Comparison of ENCODE assay signal across 22 mouse cellular contexts in genomic region chr17:84603709-84604420, GRCm38 (mm10). TPM values are rescaled to one million over a fixed set of nuclear protein-coding genes. Genes with fewer than 3 reads are reported as not detected.
DNase-seq lines count a peak whose midpoint lies in the region; ATAC-seq and TF ChIP-seq lines count a peak whose summit lies in the region.
"Had no signal": no experiment of that assay in that cellular context is flagged by ENCODE, and none has a peak within 500 bp of the region (broad histone marks: within the 10 kb centered on the region; RNA-seq: fewer than 3 reads in every experiment).

No protein-coding gene starts in this region.

- no peak for TF ChIP-seq POLR2A in cortical plate, adult 2 months (IDR thresholded peaks at IDR 0.05; ENCODE audit: extremely low read depth, insufficient read depth, low read length)
- TF ChIP-seq POLR2A in olfactory bulb, adult 2 months (IDR thresholded peaks at IDR 0.05; ENCODE audit: insufficient read depth, low read depth, low read length) = no peak

- no peak overlapping the region for H3K4me2 ChIP-seq in lung, embryonic 14.5 days
- H3K4me2 ChIP-seq: liver, embryonic 11.5 days; midbrain, embryonic 15.5 days; neural tube, embryonic 15.5 days had no signal

- H3K36me3 ChIP-seq in lung, embryonic 14.5 days (ENCODE audit: insufficient read depth) = peaks cover 33% of the 10 kb centered on the region; the same call in 1 of the 2 replicates
- H3K36me3 ChIP-seq: hindbrain, embryonic 10.5 days; midbrain, embryonic 15.5 days; neural tube, embryonic 15.5 days had no signal

- H3K9me3 ChIP-seq in lung, embryonic 14.5 days (ENCODE audit: low read depth, low read length) = no peaks in the 10 kb centered on the region
- H3K9me3 ChIP-seq: hindbrain, embryonic 10.5 days; megakaryocyte, embryonic 14.5 days; midbrain, embryonic 15.5 days; neural tube, embryonic 15.5 days had no signal

- ATAC-seq in lung, embryonic 14.5 days (ENCODE audit: insufficient read depth) = no peak
- ATAC-seq in frontal cortex, adult (ENCODE audit: low TSS enrichment) = no peak
- ATAC-seq: forebrain, embryonic 14.5 days; midbrain, embryonic 15.5 days had no signal

- H3K9ac ChIP-seq in lung, embryonic 14.5 days = no peak overlapping the region
- H3K9ac ChIP-seq: midbrain, embryonic 15.5 days; neural tube, embryonic 15.5 days had no signal

- 87% methylated on average over 10 of the region's 10 CpGs for WGBS in lung, embryonic 14.5 days
- 92% methylated on average over 10 of the region's 10 CpGs for WGBS in olfactory bulb, adult 2 months

- no peaks in the 10 kb centered on the region for H3K27me3 ChIP-seq in lung, embryonic 14.5 days (ENCODE audit: insufficient read depth, low read length)
- H3K27me3 ChIP-seq: CH12.LX; midbrain, embryonic 15.5 days; neural tube, embryonic 15.5 days had no signal

- H3K4me1 ChIP-seq in lung, embryonic 14.5 days (ENCODE audit: insufficient read depth) = 0 out of 2 replicates have a peak, but pooled peaks cover 4% of the 10 kb centered on the region
- H3K4me1 ChIP-seq in cortical plate, adult 2 months (ENCODE audit: control insufficient read depth, insufficient read depth, low read length) = peaks cover 2% of the 10 kb centered on the region; the same call in 1 of the 2 replicates
- 0 out of 2 replicates have a peak, but pooled peaks cover 2% of the 10 kb centered on the region for H3K4me1 ChIP-seq in olfactory bulb, adult 2 months (ENCODE audit: control insufficient read depth, insufficient read depth, low read length)
- H3K4me1 ChIP-seq: hindbrain, embryonic 10.5 days; megakaryocyte, embryonic 14.5 days; midbrain, embryonic 15.5 days; neural tube, embryonic 15.5 days had no signal

- H3K27ac ChIP-seq in lung, embryonic 14.5 days (ENCODE audit: low read depth) = peak overlapping the region; percentile 40; the same call in 1 of the 2 replicates
- peak overlapping the region; percentile 45; the same call in 1 of the 2 replicates for H3K27ac ChIP-seq in cortical plate, adult 2 months (ENCODE audit: insufficient read depth, low read length)
- 0 out of 2 replicates have a peak overlapping the region, but pooled peaks have one; percentile 29 for H3K27ac ChIP-seq in olfactory bulb, adult 2 months (ENCODE audit: insufficient read depth, low read depth, low read length)
- H3K27ac ChIP-seq: hindbrain, embryonic 10.5 days; midbrain, embryonic 15.5 days; neural tube, embryonic 15.5 days had no signal

- TF ChIP-seq CTCF in lung, embryonic 14.5 days (IDR thresholded peaks at IDR 0.05; ENCODE audit: low read depth) = no peak
- no peak for TF ChIP-seq CTCF in cortical plate, adult 2 months (IDR thresholded peaks at IDR 0.05; ENCODE audit: extremely low read depth, insufficient read depth, low read length)
- no peak for TF ChIP-seq CTCF in olfactory bulb, adult 2 months (IDR thresholded peaks at IDR 0.05; ENCODE audit: insufficient read depth, low read depth, low read length)

- DNase-seq in heart, adult 11 months = peak; percentile 55
- DNase-seq in heart, adult 18-20 months = no peak
- no peak for DNase-seq in lung, embryonic 14.5 days
- no peak for DNase-seq in lung, postnatal 14 days
- DNase-seq in spleen, postnatal 36 days (ENCODE audit: low spot score in 2 of 2) = no peak
- DNase-seq: adrenal gland, postnatal 36 days; cerebellum, adult 18-20 months; cerebellum, postnatal 36 days; lung, adult 2 months; right cerebral cortex, postnatal 25 days; thymus, postnatal 14 days had no signal

- H3K4me3 ChIP-seq in lung, embryonic 14.5 days (ENCODE audit: low read depth, low read length) = no peak overlapping the region
- no peak overlapping the region for H3K4me3 ChIP-seq in cortical plate, adult 2 months (ENCODE audit: insufficient read depth, low read length)
- no peak overlapping the region for H3K4me3 ChIP-seq in olfactory bulb, adult 2 months (ENCODE audit: insufficient read depth, low read depth, low read length)
- H3K4me3 ChIP-seq: erythroblast, embryonic 14.5 days; hindbrain, embryonic 10.5 days; megakaryocyte, embryonic 14.5 days; midbrain, embryonic 15.5 days; neural tube, embryonic 15.5 days had no signal

RNA-seq across cellular contexts. Expression of gene Dync2li1, which starts 22.4 kb away (rescaled TPM):
- 1 to 10 TPM; 2.9 to 3.2 TPM for total RNA-seq in heart, adult 18-20 months (2021)
- 33.8 and 36.5 TPM in 2 replicates for polyA plus RNA-seq in lung, embryonic 14.5 days (2014; fragmentation: Nextera tagmentation; extraction: Ambion mirVana)
- polyA plus RNA-seq in cortical plate, adult 2 months (2012; rRNA removed) = 26.6 and 27.5 TPM in 2 replicates
- not detected in 2 replicates for polyA plus RNA-seq in olfactory bulb, adult 2 months (2012; ENCODE audit: insufficient read depth, insufficient read length, low replicate concordance, missing spikeins)
- polyA plus RNA-seq: erythroblast, embryonic 14.5 days had no signal

Comparison
In these comparisons a context has a peak if more than half of its experiments do, and no peak if none do; other contexts are left out.
1. RNA of gene Dync2li1, which starts 22.4 kb away (polyA plus RNA-seq): 33.8 to 36.5 TPM in lung, embryonic 14.5 days and 26.6 to 27.5 TPM in cortical plate, adult 2 months; not detected in olfactory bulb, adult 2 months; every median in the first group is over 10 times any median in the second.
2. Peak in every context shown above with its lines, with median percentiles within 50 percentile points of each other: H3K27ac ChIP-seq.